Mouse (Mus musculus) erythroid progenitor cell, adult 5-6 weeks (primary cell): ENCODE data around the gene Tob2. TPM values are rescaled to one million over a fixed set of nuclear protein-coding genes. Genes with fewer than 3 reads are reported as not detected.

Experiments
- ATAC-seq: replicated peaks from 2 replicates; pipeline ENCODE4 v1.8.0; 2016; ENCODE audit warnings: moderate number of reproducible peaks, mild to moderate bottlenecking, moderate TSS enrichment, inconsistent platforms; ENCODE audit not compliant: poor library complexity, low FRiP score, severe bottlenecking
- total RNA-seq, 2 experiments: library from RNA; stranded (forward) in 1 of 2; stranded (reverse) in 1 of 2; fragments of 150-400 nt in 1 of 2; fragments of 186-747, 209-891 nt in 1 of 2; gene quantifications; 2 replicates each; pipeline versions ENCODE4 v1.2.3 to v1.2.4; 2015 to 2017; ENCODE audit warnings: low replicate concordance in 2 of 2

Tob2 gene
- total RNA-seq, 2 experiments from 2014 or later: 9.4 to 10.5 TPM

- peak; percentile 32; the same call in 1 of the 2 replicates for ATAC-seq
Observed at GRCm38 (mm10) chr15:81869985-81870384, 11.4 kb upstream of the Tob2 start.

GRCm38 (mm10) chr15:81864238-81864637 lies 5.6 kb upstream of the Tob2 start:
- ATAC-seq: no peak

DNA sequence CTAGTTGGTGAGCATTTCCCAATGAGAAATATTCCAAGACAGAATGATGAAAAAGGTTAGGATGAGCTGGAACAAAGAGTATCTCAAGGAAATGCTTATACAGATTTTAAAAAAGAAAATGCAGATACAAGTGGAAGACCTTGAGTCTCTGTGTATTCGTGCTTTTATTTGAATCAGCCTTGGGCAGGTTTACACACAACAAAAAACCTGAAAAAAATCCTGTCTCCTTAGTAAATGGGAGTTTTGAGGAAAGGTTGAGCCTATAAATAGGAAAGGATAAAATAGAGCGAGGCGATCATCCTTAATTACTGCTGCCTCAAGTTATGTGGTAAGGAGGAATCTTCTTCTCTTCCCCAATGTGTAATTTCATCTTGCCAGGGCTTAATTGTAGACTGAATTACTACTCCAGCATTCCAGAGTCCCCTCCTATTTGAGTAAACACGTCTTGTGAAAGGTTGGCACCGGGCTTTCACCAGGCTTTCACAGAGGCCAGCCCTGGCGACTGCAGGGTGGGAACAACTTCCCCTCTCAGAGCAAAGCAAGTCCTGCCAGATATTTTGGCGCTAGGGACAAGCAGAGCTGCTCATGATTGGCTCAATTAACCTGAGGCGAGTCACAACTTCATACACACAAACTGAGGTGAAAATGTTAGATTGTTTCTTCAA lies 2.0 kb upstream of the Tob2 start:
- ATAC-seq: no peak

GRCm38 (mm10) chr15:81859330-81860255 lies 997 bp upstream of the Tob2 start:
- ATAC-seq: peak; percentile 67

DNA sequence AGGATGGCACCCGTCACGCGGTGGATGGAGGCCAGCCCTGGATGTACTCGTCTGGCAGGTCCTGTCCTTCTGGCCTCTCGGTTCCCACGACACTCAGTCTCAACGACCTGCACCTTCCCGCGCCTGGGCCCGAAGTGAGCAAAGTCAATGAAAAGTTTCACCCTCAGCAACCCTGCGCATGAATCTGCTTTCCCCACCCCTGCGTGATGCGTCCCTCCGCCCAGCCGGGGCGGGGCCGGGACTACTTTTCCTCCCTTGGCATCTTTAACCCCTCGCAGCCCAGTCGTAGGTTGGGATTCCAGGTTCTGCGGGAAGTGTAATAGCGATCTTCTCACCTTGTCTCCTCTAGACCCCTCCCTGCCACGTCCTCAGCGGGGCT lies 469 bp downstream of the Tob2 start:
- peak; percentile 59 for ATAC-seq

DNA sequence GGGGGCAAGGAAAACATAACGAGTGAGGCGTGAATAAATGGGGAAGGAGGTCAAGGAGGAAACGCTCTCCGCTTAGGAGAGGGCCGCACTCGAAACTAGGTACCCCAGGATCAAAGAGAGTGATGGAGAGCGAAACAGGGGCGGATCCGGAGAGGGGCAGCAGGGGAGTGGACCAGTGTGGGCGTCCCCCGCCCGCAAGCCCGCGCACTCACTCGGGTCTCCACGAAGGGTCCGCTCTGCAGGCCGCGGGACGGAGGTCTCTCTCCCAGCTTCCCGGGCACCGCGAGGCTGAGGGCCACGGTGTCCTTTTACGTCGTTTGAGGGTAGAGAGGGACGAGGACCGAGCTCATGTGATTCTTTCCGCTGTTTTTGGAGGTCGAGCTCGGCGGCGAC lies 876 bp downstream of the Tob2 start:
- ATAC-seq: peak; percentile 11; the same call in 1 of the 2 replicates

GRCm38 (mm10) chr15:81856938-81857723 lies 1.5 kb downstream of the Tob2 start:
- ATAC-seq: no peak

DNA sequence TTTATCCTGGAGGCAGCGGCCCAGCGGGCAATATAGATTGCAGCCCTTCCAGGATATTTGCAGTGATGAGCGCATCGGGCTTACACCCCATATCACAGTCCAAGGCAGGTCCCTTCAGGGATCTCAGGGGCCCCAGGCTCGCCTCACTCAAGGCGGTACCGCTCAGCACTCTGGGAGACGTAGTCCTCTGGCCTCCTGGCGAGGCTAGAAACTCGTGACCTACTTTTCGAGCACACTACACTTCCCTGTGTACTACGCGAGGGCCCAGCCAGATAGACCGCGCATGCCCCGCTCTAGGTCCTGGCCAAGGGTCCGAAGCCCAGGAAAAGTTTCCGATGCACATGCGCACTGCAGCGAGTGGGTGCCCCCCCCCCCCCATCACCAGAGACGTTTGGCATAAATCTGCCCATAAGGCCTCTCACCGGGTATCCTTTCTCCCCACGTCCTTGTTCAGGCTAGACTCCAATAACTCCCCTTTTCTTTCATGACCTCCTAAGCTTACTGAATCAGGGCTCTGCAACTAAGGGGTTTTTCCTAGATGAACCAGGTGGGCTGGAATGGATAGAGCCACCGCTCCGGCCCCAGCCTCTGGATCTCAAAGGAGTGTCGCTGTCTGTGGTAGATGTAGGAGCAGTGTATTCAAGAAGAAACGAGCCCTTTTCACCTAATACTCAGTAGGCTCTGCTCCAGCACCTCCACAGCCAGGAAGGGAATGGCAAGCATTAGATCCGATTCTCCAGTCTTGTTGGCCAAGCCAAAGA lies 2.4 kb downstream of the Tob2 start:
- peak; percentile 71 for ATAC-seq

DNA sequence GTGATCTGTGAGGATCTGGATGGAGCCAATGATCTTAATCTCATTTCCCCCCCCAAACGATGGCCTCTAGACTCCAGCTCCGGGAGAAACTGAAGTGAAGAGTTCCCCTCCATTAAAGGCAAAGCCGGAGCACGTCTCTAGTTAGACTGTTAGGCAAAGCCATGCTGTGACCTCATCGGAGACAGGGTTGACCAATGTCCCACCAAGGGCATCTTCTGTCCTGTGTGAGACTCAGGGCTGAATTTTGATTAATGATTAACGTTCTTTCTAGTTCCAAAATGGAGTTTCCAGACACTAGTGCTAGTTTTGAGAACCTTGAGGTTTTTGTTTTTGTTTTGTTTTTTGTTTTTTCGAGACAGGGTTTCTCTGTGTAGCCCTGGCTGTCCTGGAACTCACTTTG lies 5.5 kb downstream of the Tob2 start:
- no peak for ATAC-seq

DNA sequence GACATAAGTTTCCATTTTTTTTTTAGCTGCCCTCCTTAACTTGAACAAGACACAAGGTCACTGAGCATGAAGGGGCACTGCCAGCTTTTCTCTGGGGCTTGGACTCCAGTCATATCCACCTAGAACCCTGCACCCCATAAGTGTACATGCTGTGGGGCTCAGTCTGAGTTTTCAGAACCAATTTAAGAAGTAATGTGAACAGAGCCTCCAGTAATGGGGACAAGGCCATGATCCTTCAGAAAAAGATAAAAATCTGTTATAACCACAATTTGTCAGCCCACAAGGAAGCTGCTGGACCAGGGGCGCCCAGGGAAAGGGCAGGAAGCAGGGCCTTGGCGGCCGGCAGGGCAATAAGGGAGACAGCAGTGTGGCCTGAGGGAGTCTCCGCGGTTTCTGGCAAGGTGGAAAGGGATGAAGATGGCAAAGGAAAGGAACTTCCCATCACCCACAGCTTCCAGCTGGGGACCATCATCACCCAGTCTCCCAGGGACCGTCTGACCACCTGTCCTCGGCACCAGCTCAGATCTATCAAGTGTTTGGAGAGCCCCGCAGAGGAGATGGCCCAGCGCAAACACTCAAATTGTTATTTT lies 6.1 kb downstream of the Tob2 start:
- no peak for ATAC-seq

GRCm38 (mm10) chr15:81851375-81851774 lies 7.2 kb downstream of the Tob2 start:
- ATAC-seq: no peak

DNA sequence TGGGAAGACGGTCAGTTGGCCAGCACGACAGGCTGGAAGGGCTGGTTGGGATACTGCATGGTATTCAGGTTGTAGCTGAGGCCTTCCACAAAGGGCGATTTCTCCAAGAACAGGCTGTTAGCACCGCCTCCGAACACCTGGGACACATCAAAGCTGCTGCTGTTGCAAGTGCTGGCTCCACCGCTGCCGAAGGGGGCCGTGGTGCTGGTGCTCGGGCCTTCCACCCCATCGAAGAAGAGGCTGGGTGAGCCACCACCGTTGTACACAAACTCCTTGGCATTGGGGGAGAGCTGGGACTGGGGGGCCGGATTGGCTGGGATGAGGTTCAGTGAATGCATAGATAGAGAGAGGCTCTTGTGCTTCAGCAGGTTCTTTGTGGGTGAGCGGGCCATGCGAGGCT lies 7.9 kb downstream of the Tob2 start:
- ATAC-seq: no peak

- ATAC-seq: no peak
Observed at GRCm38 (mm10) chr15:81849104-81849503, 9.5 kb downstream of the Tob2 start.

GRCm38 (mm10) chr15:81848301-81848700 lies 10.3 kb downstream of the Tob2 start:
- peak; percentile 84 for ATAC-seq

GRCm38 (mm10) chr15:81847861-81848260 lies 10.7 kb downstream of the Tob2 start:
- no peak for ATAC-seq

DNA sequence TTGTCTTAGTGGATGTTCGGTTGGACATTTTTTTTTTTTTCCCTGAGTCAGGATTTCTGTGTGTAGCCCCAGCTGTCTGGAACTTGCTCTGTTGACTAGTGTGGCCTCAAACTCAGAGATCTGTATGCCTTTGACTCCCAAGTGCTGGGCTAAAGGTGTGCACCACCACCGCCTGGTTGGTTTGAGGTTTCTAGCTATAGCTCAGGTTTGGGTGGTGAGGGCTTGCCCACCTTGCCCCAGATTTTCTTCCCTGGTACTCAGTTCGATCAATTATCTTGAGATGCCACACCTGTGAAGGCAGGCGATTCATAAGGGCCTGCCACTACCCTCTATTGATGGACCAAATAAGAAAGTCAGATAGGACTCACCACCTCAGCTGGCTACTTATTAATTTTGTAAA lies 11.4 kb downstream of the Tob2 start:
- ATAC-seq: no peak

DNA sequence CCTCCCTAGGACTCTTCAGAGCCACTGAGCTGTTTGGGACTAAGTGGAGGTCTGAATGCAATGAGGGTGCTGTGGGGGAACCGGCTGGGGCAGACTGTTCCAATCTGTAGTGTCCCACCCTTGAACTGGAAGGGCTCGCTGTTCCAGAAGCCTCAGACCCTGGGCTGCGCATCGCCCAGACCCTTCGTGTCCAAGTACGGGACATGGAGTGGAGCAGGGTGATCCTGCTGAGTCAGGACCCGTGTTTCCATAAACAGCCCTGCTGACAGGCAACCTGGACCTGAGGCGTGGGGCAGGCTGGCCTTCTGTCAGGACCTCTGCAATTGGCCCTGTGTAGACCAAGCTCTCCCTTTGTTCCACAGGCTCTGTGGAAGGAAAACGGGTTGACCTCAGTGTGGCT lies 11.8 kb downstream of the Tob2 start:
- ATAC-seq: no peak

DNA sequence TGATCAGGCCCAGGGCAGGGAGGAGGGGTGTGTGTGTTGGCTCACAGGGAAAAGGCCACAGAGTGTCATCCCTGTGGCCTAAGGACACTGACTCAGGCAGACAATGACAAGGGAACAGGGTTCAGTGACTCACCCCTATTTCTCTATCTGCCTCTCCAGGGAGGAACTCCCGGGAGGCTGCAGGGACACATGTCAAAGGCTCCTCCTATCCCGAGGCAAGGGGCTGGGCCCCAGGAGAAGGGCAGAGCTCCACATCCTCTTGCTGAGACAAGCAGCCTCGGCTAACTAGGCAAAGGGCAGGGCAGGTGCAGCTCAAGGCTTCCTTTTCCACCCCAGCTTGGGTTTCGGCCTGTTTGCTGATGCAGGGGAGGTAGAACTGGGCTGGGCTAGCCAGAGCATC lies 12.9 kb downstream of the Tob2 start:
- ATAC-seq: no peak

DNA sequence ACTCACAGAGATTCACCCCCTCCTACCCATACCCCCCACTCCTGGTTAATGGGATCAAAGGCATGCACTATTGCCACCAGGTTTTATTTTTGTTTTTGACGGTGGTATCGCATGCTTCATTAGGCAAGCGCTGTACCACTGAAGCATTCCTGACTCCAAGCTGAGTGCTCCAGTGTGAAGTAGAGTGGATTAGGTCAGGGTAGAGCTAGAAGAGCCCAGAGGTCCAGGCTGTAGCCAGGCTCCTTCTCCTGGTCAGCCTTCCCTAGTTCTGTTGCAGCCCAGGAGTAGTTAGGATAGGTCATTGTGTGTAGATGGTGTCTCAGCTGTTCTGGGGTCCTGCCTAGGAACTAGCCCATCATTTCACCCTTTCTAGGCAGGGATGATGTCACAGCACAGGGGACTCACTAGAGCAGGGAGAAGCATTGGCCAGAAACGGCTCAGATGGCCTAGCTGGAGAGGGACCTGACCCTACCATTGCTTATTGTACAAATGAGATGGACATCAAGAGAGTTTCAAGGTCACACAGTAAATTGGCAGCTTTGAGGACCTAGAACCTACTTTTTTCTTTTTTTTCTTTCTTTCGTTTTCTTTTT lies 13.5 kb downstream of the Tob2 start:
- no peak for ATAC-seq
